Mouse (Mus musculus) gonadal fat pad, adult 2 months (tissue): ENCODE results near the gene Ankrd26. TPM values are rescaled to one million over a fixed set of nuclear protein-coding genes. Genes with fewer than 3 reads are reported as not detected.
"Not testable (repeated sequence)": the region's sequence is repeated elsewhere in the genome, so short reads cannot be mapped to it uniquely, and the experiment has no call there.

Experiments used
- DNase-seq: peaks from one replicate; pipeline ENCODE4 v3.0.0-alpha.2; 2012; ENCODE audit warnings: low read depth
- polyA plus RNA-seq: library from polyadenylated mRNA; depleted of rRNA; stranded (reverse); fragments of >200 nt; gene quantifications from 2 replicates; pipeline ENCODE4 v1.2.3, GENCODE M21; 2012; rRNA removed

Gene Ankrd26
- 0.90 and 1.2 TPM in 2 replicates for polyA plus RNA-seq

- DNase-seq, result peak; percentile 37
These were observed at the start of gene Ankrd26 for GRCm38 (mm10) chr6:118561745-118562609. Ankrd26 (minus strand) TSS chr6:118562226.

GRCm38 (mm10) chr6:118608906-118609305 lies 46.9 kb upstream of the Ankrd26 start:
- peak; percentile 40 for DNase-seq

- no peak for DNase-seq
These were observed 43.9 kb upstream of the Ankrd26 start for GRCm38 (mm10) chr6:118605974-118606373.

GRCm38 (mm10) chr6:118603825-118604224 lies 41.8 kb upstream of the Ankrd26 start:
- DNase-seq, result no peak

- DNase-seq, result no peak
These were observed 33.6 kb upstream of the Ankrd26 start for GRCm38 (mm10) chr6:118595681-118596055.

GRCm38 (mm10) chr6:118594833-118595680 lies 33.0 kb upstream of the Ankrd26 start:
- DNase-seq, result no peak

GRCm38 (mm10) chr6:118594070-118594469 lies 32.0 kb upstream of the Ankrd26 start:
- DNase-seq, result no peak

- DNase-seq, result no peak
These were observed 31.5 kb upstream of the Ankrd26 start for GRCm38 (mm10) chr6:118593377-118594061.

GRCm38 (mm10) chr6:118592662-118593376 lies 30.8 kb upstream of the Ankrd26 start:
- no peak for DNase-seq

- DNase-seq, result not testable (repeated sequence)
These were observed 16.7 kb upstream of the Ankrd26 start for GRCm38 (mm10) chr6:118578741-118579140.

GRCm38 (mm10) chr6:118574351-118574750 lies 12.3 kb upstream of the Ankrd26 start:
- DNase-seq, result no peak

GRCm38 (mm10) chr6:118567816-118568215 lies 5.8 kb upstream of the Ankrd26 start:
- no peak for DNase-seq

GRCm38 (mm10) chr6:118561225-118561624 lies 801 bp downstream of the Ankrd26 start:
- no peak for DNase-seq

GRCm38 (mm10) chr6:118538627-118539026 lies 23.4 kb downstream of the Ankrd26 start:
- DNase-seq, result no peak

- DNase-seq, result not testable (repeated sequence)
These were observed 24.8 kb downstream of the Ankrd26 start for GRCm38 (mm10) chr6:118537201-118537600.

- no peak for DNase-seq
These were observed 26.7 kb downstream of the Ankrd26 start for GRCm38 (mm10) chr6:118535321-118535720.

- no peak for DNase-seq
These were observed 28.6 kb downstream of the Ankrd26 start for GRCm38 (mm10) chr6:118533381-118533780.

GRCm38 (mm10) chr6:118520668-118521067 lies 41.4 kb downstream of the Ankrd26 start:
- no peak for DNase-seq

GRCm38 (mm10) chr6:118513335-118514012 lies 48.6 kb downstream of the Ankrd26 start:
- DNase-seq, result no peak

GRCm38 (mm10) chr6:118499010-118499409 lies 63.0 kb downstream of the Ankrd26 start:
- no peak for DNase-seq

- DNase-seq, result no peak
These were observed 79.9 kb downstream of the Ankrd26 start for GRCm38 (mm10) chr6:118482125-118482524.
